Mouse (Mus musculus) T-helper 1 cell (primary cell): ENCODE data around the gene Pnpla7.

Source experiments
- in situ Hi-C: fragments of 300-600 bp; cut with MboI, MseI; formaldehyde crosslinking; loops from one replicate; pipeline ENCODE4 v1.15.1; 2025; ENCODE audit warnings: high pct_unique_total_duplicates

The Pnpla7 gene

DNA sequence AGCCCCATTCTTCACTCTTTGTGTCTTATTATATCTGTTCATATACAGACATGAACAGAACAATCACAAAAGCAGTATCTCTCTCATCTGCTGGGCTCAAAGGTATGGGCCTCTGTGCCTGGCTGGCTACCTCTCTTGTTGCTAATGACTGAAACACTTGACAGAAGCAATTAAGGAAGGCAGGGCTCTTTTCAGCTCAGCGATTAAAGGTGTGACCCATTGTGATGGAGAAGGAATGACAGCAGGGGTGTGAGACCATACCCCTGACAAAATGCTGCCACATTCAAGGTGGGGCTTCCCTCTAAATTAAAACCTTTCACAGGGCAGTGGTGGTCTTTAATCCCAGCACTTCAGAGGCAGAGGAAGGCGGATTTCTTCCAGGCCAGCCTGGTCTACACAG lies 11.9 kb downstream of the Pnpla7 start:
- in situ Hi-C loops, result no loop called here

DNA sequence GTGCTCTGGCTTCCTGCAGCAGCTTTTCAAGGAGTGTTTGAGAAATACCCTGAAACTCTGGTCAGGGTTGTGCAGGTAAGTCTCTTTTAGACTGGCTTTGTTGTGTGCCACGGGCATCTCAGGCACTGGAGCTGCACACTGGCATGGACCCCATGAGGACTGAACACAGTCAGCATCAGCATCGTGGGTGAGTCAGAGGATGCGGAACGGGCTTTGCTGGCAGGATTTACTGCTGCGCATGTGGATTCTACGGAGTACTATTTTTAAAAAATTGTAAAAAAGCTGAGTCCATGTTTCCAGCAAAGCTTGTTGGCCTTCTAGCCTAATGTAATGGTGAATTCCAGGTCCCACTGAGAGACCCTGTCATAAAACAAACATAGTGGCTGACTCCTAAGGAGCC lies 19.5 kb downstream of the Pnpla7 start:
- in situ Hi-C loops, result no loop called here

DNA sequence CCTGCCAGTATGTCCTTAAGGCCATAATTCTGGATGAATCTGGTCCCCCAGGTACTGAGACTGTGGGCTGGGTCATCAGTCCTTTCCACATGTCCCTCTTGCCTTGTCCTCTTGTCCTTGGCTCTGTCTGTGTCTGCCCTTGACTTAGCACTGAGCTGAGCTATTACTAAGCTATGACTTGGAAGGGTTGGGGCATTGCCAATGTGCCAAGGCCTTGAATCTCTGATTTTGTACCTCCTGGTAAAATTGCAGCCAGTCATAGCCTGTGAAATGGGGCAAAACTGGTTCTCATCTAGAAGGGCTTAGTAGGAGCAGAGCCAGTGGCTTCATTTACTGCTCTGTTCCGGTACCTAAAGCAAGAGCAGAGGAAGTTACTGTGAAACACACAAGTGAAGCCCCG lies 20.6 kb downstream of the Pnpla7 start:
- in situ Hi-C loops, result no loop called here

DNA sequence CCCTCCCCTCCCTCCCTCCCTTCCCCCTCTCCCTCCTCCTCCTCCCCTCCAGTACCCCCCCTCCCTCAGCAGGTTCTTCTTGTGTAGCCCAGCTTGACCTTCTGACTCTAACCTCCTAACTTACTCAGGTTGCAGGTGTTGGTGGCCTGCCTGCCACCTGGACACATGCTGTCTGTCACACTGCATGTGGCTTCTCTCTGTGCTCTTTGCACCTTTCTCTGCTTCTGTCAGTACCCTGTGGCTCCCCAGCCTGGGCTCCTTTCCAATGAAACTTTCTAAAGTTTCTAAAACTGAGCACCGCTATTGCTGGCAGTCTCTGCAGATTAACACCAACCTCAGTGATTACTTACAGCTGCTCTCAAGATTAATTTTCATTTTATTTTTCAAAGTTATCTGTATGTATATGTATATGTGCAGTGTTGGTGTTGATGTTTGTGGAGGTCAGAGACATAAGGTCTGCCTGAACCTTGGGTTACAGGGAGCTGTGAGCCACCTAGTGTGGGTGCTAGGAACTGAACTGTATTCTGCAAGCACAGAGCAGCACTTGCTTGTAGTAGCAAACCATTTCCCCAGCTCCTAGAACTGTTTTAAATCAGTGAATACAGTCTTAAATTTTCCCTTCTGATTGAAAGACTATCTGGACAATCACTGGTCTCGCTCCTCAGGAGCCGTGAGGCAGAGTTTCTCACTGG lies 24.9 kb downstream of the Pnpla7 start:
- in situ Hi-C loops, result no loop called here

DNA sequence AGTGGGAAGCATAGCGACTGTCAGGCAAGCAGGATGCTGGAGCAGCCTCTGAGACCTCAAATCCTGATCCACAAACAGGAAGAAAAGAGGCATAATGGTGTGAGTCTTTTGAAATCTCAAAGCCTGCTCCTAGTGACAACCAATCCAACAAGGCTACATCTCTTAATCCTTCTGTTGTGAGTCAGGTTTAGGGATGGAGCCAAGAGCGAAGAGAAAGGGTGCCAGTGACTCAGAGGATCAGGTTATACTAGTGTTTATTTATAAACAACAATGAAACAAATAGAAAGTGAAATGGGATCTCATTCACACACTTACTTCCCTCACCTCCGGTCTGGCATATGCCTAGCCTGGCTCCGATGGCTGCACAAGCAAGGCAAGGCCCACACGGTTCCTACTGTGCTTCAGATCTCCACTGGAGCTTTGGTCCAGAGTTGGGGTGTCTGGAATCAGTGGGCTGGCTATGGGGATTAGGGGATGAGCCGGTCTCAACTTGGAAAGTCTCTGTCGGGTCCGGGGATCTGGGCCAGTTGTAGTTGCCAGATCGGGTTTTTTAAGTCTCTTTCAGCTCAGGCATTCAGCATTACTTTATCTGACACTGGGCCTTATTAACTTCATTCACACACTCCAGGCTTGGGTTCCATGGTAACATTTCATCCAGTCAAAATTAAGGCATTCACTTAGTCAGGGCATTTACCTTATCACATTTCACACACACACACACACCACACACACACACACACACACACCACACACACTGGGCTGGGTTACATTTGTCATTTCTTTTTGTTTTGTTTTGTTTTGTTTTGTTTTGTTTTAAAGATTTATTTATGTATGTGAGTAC lies 28.3 kb downstream of the Pnpla7 start:
- in situ Hi-C loops, result no loop called here

DNA sequence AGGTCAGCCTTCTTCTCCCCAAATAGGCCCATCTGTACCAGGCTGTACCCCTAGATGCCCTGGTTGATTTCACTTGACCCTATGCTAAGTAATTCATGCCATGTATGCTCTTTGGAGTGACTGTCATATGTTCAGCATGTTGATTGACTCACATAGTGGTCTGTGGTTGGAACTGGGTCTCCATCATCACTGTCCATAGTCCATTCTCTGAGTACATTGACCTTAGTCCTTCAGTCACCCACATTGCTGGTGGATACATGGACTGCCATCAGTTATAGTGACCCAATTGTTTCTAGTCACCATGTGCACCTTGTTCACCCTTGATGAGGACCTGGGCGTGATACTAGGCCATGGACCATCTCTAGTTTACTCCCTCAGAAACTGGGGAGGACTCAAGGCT lies 30.9 kb downstream of the Pnpla7 start:
- in situ Hi-C loops, result no loop called here

DNA sequence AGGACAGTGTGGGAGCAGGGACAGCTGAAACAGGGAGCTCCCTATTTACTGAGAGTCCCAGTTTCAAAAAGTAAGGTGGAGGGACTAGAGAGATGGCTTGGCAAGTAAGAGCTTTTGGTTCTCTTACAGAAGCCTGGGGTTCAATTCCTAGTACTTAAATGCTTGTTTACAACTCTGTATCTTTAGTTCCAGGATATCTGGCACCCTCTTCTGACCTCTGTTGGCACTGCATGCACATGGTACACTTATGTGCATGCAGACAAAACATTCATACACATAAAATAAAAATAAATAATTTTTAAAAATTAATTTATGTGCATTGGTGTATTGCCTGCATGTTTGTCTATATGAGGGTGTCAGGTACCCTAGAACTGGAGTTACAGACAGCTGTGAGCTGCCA lies 32.4 kb downstream of the Pnpla7 start:
- in situ Hi-C loops, result no loop called here

DNA sequence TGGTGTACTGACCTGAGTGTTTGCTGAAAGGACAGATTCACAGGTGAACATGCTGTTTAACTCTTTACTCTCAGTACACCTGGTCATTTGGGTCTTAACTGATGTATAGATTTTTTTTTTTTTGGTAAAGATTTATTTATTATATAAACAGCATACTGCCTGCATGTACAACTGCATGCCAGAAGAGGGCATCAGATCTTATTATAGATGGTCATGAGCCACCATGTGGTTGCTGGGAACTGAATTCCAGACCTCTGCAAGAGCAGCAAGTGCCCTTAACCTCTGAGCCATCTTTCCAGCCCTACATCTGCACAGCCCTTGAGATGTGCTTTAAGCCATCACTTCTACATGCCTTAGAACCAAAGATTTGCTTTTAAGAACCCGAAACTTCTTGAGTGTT lies 46.8 kb downstream of the Pnpla7 start:
- in situ Hi-C loops, result no loop called here

DNA sequence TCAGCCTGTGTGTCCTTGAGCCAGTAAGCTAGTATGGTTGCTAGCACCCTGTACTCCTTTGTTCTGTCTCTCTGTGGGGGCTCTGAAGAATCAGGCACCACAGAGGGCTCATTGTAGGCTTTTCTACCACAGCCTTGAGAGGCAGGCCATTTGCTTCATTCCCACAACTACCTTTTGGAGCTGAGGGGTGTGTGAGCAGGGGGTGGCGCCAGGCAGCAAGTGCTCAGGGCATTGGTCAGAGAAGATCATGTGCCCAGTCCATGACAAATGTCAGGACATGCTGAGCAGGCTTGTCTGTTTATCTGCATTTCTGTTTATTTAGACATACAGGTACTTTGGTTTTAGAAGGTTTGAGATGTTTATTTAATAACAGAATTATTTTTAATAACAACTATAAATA lies 49.3 kb downstream of the Pnpla7 start:
- in situ Hi-C loops, result no loop called here

DNA sequence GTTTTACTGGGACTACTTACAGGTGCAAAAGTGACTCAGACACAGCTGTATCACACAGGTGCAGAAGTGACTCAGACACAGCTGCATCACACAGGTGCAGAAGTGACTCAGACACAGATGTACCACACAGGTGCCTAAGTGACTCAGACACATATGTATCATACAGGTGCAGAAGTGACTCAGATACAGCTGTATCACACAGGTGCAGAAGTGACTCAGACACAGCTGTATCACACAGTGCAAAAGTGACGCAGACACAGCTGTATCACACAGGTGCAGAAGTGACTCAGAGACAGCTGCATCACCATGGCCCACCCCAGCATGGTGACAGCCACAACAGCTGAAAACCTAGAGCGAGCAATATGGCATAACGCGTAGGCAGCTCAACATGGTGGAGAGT lies 59.2 kb downstream of the Pnpla7 start:
- in situ Hi-C loops, result no loop called here

DNA sequence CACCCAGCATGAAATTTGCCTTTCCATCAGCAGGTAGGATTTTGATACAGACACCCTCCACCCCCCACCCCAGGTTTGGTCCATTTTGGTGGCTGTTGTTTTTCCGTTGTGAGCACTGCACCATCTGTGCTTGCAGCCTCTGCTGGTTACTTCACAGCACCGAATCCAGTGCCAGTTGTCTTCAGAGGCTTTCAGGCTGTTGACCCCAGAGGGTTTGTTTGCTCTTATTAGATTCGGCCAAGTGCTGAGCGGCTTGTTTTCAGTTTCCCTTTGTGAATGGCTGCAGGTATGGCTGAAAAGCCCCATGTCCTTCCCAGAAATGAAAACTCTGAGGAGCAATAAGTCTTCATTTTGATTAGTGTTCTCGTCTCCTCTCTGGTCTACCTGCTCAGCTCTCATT lies 64.3 kb downstream of the Pnpla7 start:
- in situ Hi-C loops, result no loop called here

DNA sequence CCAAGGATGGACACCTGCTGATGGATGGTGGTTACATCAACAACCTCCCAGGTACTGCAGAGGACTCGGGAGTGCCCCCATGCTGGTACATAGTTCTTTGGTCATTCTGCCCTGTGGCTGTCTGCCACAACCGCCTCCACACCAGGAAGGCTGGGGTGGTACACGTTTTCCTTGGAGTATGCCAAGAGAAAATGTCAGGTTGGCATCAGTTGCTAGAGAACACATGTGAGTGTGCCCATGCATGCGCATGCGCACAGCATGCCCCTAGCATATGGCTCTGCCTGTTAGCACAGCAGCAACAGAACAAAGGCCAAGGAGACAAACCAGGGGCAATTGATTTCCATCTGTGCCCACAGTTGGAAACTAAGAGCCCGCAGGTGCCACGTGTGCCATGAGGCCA lies 75.1 kb downstream of the Pnpla7 start:
- in situ Hi-C loops, result no loop called here

DNA sequence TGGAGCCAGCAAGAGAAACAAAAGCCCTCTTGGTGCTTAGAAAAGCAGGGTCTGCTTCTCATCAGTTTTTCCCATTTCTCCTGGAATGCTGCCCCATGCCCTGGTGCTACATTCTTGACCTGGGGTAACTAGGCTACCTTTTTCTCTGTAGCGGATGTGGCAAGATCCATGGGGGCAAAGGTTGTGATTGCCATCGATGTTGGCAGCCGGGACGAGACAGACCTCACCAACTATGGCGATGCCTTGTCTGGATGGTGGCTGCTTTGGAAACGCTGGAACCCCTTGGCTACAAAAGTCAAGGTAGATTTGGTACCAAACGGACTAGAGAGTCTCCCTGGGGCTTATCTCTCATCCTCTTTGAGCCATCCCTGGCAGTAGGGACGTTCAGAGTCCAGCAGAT lies 75.6 kb downstream of the Pnpla7 start:
- in situ Hi-C loops, result no loop called here

DNA sequence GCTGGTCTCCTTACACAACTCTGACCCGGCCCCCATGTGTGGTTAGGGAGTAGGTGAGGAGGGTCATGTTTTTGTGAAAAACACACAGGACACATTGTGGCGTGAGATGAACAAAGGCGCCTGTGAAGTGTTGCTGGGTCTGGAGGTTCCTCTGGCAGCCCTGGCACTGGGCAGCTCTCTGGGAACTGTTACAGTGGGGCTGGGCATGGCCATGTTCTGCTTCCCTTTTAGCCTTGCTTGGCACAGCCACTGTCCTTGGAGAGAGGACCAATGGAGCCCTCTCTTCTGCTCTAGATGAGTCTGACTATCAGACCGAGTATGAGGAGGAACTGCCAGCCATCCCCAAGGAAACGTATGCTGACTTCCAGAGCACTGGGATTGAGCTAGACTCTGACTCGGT lies 77.3 kb downstream of the Pnpla7 start:
- in situ Hi-C loops, result no loop called here

DNA sequence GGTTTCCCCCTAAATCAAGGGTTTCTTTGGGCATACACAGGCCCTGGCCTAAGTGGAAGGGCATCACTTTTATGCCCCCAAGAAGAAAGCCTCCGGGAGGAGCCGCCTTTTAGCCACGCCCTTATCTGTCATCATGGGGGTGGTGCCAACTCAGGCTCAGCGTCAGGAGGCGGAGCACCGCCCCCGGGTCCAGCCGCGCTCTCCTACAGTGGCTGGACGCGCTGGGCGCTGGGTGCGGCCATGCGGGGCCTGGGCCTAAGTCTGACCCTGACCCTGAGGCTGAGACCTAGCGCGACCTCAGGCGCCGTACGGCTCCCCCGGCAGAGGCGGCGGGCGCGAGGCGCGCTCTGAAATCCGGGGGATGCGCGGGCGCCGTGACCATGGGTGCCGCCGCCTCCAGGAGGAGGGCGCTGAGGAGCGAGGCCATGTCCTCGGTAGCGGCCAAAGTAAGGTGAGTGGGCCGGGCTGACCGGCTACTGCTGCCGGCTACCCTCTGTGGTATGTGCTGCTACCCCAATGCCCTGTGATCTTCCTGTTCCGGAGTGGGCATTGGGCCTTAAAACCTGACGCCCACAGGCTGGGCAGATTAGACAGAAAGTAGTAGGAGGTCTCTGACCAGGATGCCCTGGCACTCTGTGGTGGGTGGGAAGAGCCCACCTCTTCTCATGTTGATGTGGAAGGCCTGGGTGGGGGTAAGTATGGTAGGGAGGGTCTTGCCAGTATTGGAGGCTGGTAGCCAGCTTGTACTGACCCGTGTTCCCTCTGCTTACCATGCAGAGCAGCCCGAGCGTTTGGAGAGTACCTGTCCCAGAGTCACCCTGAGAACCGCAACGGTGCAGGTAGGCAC lies 78.6 kb downstream of the Pnpla7 start, which contains the start of gene Nsmf:
Gene Nsmf (plus strand): TSS at position 135 of the 847 bp plus-strand sequence.
- in situ Hi-C loops, result no loop called here

DNA sequence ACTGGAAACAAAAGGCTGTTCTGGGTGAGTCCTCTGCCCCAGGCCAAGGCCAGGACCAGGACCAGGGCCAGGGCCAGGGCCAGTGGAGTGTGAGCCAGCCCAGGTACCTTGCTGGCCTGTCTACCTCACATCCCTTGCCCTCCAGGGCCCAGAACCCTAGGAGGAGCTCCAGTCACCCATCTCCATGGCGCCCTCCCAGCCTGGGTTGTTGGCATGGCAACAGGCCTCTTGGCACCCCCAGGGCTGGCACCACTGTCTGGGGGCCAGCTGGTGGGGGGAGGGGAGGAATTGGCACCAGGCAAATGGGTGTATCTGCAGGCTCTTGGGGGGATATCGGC lies 79.2 kb downstream of the Pnpla7 start:
- in situ Hi-C loops, result no loop called here

DNA sequence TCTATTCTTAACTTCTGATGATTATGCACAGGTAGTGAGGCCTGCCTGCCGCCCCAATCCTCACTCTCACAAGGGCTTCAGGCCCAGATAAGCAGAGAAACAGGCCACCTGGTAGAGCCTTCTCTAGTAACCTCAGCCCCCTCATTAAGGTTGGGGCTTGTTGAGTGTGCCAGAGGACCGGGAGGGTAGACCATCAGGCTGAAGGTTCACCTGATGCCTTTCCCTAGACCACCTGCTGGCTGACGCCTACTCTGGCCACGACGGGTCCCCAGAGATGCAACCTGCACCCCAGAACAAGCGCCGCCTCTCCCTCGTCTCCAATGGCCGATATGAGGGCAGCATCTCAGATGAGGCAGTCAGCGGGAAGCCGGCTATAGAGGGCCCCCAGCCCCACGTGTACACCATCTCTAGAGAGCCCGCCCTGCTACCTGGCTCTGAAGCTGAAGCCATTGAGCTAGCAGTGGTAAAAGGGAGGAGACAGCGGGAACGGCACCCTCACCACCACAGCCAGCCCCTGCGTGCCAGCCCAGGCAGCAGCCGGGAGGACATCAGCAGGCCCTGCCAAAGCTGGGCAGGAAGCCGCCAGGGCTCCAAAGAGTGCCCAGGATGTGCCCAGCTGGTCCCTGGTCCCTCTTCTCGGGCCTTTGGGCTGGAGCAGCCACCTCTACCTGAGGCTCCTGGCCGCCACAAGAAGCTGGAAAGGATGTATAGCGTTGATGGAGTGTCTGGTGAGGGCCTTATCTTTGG lies 79.7 kb downstream of the Pnpla7 start:
- in situ Hi-C loops, result no loop called here

DNA sequence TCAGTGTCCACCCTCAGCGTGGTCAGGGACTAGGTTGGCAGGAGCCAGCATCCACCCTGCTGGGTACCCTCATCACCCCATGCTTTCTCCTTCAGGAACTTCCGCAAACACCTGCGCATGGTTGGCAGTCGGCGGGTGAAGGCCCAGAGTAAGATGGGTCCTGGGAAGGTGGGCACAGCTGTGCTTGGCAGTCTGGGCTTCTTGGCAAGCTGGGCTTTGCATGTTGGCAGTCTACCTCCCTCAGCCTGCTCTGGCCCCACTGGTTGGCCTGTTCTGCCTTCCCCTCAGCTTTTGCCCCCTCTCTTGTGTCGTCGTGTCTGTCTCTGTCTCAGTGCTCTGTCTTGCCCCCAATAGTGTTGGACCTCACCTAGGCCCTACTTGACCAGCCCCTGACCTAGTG lies 83.1 kb downstream of the Pnpla7 start:
- in situ Hi-C loops, result no loop called here

DNA sequence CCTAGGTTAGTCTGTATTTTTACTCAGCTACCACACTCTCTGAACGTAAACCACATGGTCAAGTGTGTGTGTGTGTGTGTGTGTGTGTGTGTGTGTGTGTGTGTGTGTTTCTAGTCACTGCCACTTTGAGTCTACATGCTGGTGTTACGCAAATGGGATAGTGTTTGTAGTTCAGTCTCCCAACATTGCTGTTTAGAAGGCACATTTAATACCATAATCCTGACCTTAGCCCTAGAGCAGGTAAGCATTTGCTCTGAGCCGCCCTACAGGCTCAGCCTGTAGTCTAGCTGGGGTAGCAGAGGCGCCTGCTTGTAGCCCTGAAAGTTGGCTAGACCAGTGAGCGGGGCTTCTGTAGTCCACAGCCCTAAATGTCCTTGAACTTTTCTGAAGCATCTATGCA lies 87.7 kb downstream of the Pnpla7 start:
- in situ Hi-C loops, result no loop called here

DNA sequence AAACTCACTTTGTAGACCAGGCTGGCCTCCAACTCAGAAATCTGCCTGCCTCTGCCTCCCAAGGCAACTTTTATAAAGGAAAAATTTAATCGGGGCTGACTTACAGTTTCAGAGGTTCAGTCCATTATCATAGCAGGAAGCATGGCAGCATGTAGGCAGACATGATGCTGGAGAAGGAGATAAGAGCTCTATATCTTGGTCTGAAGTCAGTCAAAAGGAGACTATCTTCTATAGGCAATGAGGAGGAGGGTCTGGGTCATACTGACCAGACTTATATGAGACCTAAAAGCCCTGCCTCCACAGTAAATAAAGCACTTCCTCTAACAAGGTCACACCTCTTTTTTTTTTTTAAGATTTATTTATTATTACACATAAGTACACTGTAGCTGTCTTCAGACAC lies 88.5 kb downstream of the Pnpla7 start:
- in situ Hi-C loops, result no loop called here

DNA sequence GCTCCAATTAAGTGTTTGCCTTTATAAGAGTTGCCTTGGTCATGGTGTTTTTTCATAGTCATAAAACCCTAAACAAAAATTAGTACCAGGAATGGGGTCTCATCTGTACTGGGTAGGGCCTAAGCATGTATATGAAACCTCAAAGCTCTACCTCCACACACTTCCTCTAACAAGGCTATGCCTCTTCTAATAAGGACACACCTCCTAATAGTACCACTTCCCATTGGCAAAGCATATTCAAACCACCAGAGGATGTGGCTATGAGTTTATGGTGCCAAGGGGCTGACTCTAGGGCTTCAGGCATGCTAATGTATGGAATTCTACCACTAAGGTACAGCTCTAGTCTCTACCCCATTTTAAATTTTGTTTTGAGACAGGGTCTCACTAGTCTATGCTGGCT lies 89.7 kb downstream of the Pnpla7 start:
- in situ Hi-C loops, result no loop called here

DNA sequence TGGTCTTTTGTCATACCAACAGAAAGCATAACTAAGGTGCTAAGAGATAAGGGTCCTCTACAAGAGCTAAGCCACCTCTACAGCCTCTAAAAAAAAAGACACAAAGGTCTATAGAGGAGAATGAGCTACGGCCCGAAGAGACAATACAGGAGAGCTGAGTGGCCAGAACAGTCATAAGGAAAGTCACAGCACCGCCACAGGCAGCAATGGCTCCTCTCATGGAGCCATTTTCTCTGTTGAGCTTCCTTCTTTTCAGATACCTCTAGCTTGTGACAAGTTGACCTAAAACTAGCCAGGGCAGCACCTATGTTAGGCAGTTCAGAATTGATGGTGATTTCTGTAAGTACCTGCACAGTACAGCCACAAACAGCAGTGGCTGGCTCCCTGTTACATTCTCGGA lies 90.7 kb downstream of the Pnpla7 start:
- in situ Hi-C loops, result no loop called here
